Mouse (Mus musculus) heart, embryonic 16.5 days (tissue): ENCODE measurements around the gene Msi2. TPM values are rescaled to one million over a fixed set of nuclear protein-coding genes. Genes with fewer than 3 reads are reported as not detected.
A peak's percentile ranks its signal among the peaks of the same experiment; 100 is the strongest.

Experiments
- ATAC-seq: fragments of 200-750 bp; cut with Nextera tagmentation; replicated peaks from 2 replicates; pipeline ENCODE4 v1.8.0; 2017; ENCODE audit warnings: moderate number of reproducible peaks; ENCODE audit not compliant: insufficient read depth, low FRiP score; ENCODE audit errors: extremely low read depth
- H3K27ac ChIP-seq: fragments of 300-500 bp; sonication (generic); 2 replicates; pipeline ENCODE4 v1.5.1; 2014; ENCODE audit warnings: mild to moderate bottlenecking, low read length, control low read depth, moderate library complexity
- H3K27me3 ChIP-seq: fragments of 300-500 bp; sonication (generic); 2 replicates; pipeline ENCODE4 v1.6.1; 2014; ENCODE audit warnings: low read length, mixed read lengths; ENCODE audit not compliant: control insufficient read depth, insufficient read depth
- H3K36me3 ChIP-seq: fragments of 300-500 bp; sonication (generic); 2 replicates; pipeline ENCODE4 v1.6.1; 2014; ENCODE audit not compliant: control insufficient read depth, insufficient read depth
- H3K4me1 ChIP-seq: fragments of 300-500 bp; sonication (generic); 2 replicates; pipeline ENCODE4 v1.6.1; 2014; ENCODE audit warnings: low read length, mixed read lengths; ENCODE audit not compliant: control insufficient read depth, insufficient read depth
- H3K4me2 ChIP-seq: fragments of 300-500 bp; sonication (generic); 2 replicates; pipeline ENCODE4 v1.6.1; 2014; ENCODE audit warnings: low read depth, mild to moderate bottlenecking, control low read depth, low read length
- H3K4me3 ChIP-seq: fragments of 300-500 bp; sonication (generic); 2 replicates; pipeline ENCODE4 v1.5.1; 2014; ENCODE audit warnings: mild to moderate bottlenecking, control low read depth, low read length
- H3K9ac ChIP-seq: fragments of 300-500 bp; sonication (generic); 2 replicates; pipeline ENCODE4 v1.6.1; 2014; ENCODE audit warnings: low read length, control low read depth
- H3K9me3 ChIP-seq: fragments of 300-500 bp; sonication (generic); replicated peaks from 2 replicates; pipeline ENCODE4 v1.6.1; 2016; ENCODE audit warnings: low read length; ENCODE audit not compliant: control insufficient read depth
- WGBS: fragments of 180-500 bp; shearing (Covaris S2); extraction: QIAGEN DNeasy Blood & Tissue Kit; methylation state at CpG from one replicate; pipeline ENCODE4 v1.1.7; 2014; 5-methylcytosine and 5-hydroxymethylcytosine counted together
- polyA plus RNA-seq: library from polyadenylated mRNA; unstranded; fragments of >200 nt; fragmentation: Nextera tagmentation; extraction: Ambion mirVana; gene quantifications from 2 replicates; pipeline ENCODE4 v1.2.1, GENCODE M21; 2015

Msi2 gene
- polyA plus RNA-seq, 1 experiment from 2014 or later, result 20.6 TPM

DNA sequence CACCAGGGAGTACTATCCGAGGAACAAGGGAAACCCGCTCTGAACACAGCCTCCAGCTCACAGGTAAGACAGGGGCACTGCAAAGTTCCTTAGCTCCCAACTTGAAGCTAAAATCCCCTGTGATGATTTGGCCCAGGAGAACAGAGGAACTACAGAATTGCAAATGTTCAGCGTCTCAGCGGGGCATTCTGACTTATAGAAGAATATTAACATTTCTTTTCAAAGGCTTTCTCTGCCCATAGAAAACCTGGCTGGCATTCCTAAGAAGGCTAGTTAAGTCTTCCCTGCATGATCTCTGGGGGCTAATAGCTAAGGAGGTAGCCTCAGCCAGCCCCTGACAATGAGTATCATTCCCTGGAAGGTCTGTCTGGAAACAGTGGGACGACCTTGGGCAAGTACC lies 47.4 kb downstream of the Msi2 start:
- no peak for ATAC-seq

DNA sequence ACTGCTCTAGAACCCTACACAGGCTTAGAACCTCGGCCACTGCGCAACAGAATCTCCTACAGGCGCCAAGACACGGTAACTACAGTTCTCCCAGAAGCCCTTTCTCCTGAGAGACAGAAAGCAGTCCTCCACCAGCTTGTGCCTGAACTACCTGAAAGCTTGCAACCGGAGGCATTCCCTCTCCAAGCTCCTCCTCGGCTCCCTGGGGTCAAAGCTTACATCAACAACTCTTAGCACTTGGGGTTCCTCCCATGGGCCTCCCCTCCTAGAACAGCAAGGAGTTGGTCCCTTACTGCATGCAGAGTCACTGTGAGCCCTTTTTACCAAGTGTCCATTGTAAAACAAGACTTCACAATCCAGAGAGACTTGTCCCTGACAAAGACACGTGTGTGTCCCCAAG lies 49.2 kb downstream of the Msi2 start:
- Histone ChIP-seq H3K36me3 (peaks cover 19% of the 10 kb centered on the region), H3K27ac (no peak overlapping the region), H3K9ac (no peak overlapping the region), H3K4me1 (peaks cover 6% of the 10 kb centered on the region), H3K4me2 (no peak overlapping the region), H3K4me3 (no peak overlapping the region), H3K9me3 (no peaks in the 10 kb centered on the region), H3K27me3 (no peaks in the 10 kb centered on the region)
- 83% methylated on average over 7 of the region's 7 CpGs for WGBS
- ATAC-seq, result no peak

More for the DNA sequence above, 47.4 kb downstream of the Msi2 start:
- no peak overlapping the region for H3K9ac ChIP-seq
- H3K36me3 ChIP-seq, result peaks cover 35% of the 10 kb centered on the region
- no peaks in the 10 kb centered on the region for H3K27me3 ChIP-seq
- peaks cover 13% of the 10 kb centered on the region for H3K4me1 ChIP-seq
- no peak overlapping the region for H3K4me2 ChIP-seq
- no peak overlapping the region for H3K4me3 ChIP-seq
- H3K27ac ChIP-seq, result no peak overlapping the region
- WGBS, result 84% methylated on average over 5 of the region's 5 CpGs
- H3K9me3 ChIP-seq, result no peaks in the 10 kb centered on the region

DNA sequence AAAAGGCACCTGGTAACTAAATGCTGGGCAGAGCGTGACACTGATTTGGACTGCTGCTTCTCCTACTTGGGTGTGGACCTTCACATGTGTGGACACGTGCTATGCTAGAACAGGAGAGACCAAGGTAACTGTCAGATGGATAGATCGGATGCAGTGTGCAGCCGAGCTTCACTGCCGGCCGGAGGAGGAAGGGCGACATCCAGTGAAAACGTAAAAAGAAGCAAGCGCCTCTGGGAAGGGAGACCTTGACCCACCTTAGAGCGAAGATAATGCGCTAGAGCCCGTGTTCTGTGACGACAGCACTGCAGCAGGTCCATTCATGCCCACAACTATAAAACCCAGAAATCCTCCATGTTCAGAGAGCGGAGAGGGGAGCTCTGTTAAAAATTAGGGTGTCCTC lies 50.0 kb downstream of the Msi2 start:
- H3K9me3 ChIP-seq, result no peaks in the 10 kb centered on the region
- peaks cover 16% of the 10 kb centered on the region for H3K36me3 ChIP-seq
- H3K27me3 ChIP-seq, result no peaks in the 10 kb centered on the region
- no peak overlapping the region for H3K27ac ChIP-seq
- WGBS, result 90% methylated on average over 14 of the region's 14 CpGs
- H3K4me3 ChIP-seq, result no peak overlapping the region
- no peak overlapping the region for H3K4me2 ChIP-seq
- no peak overlapping the region for H3K9ac ChIP-seq
- ATAC-seq, result no peak
- peaks cover 3% of the 10 kb centered on the region for H3K4me1 ChIP-seq

DNA sequence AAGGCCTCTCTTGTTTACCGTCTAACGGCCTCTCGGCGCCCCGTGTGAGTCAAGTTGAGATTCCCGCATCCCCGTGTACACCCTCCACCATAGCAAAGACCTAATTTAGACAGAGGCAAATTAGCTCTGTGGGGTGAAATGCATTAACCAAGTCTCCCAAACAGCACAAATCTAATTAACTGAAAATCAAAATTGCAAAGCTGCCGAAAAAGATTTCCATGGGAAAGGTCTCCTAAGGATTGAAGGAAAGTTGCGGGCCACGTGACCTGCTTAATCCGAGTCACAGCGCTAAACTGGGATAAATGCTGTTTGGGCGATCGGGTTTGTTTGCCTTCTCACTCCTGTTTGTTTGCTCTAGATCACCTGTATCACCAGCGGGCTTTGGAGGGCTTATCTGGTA lies 52.5 kb downstream of the Msi2 start:
- H3K4me3 ChIP-seq, result no peak overlapping the region
- H3K36me3 ChIP-seq, result peaks cover 10% of the 10 kb centered on the region
- H3K27ac ChIP-seq, result no peak overlapping the region
- H3K9ac ChIP-seq, result no peak overlapping the region
- 88% methylated on average over 15 of the region's 15 CpGs for WGBS
- H3K27me3 ChIP-seq, result no peaks in the 10 kb centered on the region
- peaks cover 20% of the 10 kb centered on the region for H3K4me1 ChIP-seq
- H3K9me3 ChIP-seq, result no peaks in the 10 kb centered on the region
- H3K4me2 ChIP-seq, result no peak overlapping the region
- ATAC-seq, result no peak

DNA sequence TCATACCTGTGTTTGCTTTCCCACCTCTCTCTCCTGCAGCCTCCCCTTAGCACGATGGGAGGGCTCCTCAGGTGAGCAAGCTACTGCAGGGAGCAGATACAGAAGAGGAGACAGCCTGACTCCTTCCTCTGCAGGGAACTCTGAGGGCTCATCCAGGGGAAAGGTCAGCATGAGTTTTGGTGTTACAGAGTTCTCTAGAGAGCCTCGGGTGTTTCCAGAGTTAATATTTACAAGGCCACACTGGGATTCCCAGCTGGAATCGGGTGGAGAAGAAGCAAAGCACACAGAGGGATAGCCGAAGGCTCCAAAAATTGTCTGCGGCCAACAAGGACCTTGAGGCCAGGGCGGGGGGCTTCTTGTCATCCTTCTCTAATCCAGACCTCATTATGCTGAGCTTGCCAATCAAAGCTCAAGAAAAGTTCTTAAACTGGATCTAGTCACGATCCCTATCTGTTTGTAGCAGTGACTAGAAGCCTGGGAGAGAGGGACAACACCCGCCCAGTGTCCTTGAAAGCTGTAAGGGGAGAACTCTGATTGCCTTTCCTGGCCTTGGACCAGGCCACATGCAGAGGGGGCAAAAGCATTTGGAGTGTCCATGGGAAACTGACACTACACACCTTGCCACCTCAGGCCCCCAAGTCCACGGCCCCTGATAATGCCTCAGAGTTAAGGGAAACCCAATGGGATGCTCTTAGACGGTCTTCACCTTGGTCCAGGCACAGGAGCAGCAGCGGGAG lies 56.7 kb downstream of the Msi2 start:
- WGBS, result 65% methylated on average over 11 of the region's 11 CpGs
- Histone ChIP-seq H3K27ac (peak overlapping the region; percentile 40), H3K9ac (peak overlapping the region; percentile 21; the same call in 1 of the 2 replicates), H3K4me1 (peaks cover 17% of the 10 kb centered on the region), H3K36me3 (peaks cover 3% of the 10 kb centered on the region; the same call in 1 of the 2 replicates), H3K4me3 (no peak overlapping the region), H3K27me3 (no peaks in the 10 kb centered on the region), H3K4me2 (no peak overlapping the region), H3K9me3 (no peaks in the 10 kb centered on the region)
- ATAC-seq, result peak; percentile 61; the same call in 1 of the 2 replicates

DNA sequence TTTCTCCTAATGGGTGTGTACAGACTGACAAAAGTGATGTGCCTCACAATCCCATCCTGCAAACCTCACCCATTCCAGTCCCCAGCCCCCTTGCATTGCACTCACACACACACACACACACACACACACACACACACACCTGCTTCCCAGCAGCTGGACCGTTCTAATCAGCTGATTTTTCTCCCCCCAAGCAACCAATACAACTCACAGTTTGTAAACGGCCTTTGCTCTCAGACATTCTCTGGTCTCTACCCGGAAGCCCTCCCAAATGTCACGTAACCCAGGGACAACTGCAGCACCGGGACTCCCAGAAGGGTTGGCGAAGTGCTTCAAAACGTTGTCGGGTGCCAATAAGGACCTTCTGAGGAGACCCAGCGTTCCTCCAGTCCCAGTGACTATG lies 57.9 kb downstream of the Msi2 start:
- WGBS, result 79% methylated on average over 9 of the region's 9 CpGs
- H3K36me3 ChIP-seq, result peaks cover 3% of the 10 kb centered on the region; the same call in 1 of the 2 replicates
- no peak for ATAC-seq
- H3K4me3 ChIP-seq, result no peak overlapping the region
- no peaks in the 10 kb centered on the region for H3K27me3 ChIP-seq
- H3K4me1 ChIP-seq, result peaks cover 26% of the 10 kb centered on the region
- H3K4me2 ChIP-seq, result no peak overlapping the region
- no peaks in the 10 kb centered on the region for H3K9me3 ChIP-seq
- H3K27ac ChIP-seq, result no peak overlapping the region
- H3K9ac ChIP-seq, result no peak overlapping the region

DNA sequence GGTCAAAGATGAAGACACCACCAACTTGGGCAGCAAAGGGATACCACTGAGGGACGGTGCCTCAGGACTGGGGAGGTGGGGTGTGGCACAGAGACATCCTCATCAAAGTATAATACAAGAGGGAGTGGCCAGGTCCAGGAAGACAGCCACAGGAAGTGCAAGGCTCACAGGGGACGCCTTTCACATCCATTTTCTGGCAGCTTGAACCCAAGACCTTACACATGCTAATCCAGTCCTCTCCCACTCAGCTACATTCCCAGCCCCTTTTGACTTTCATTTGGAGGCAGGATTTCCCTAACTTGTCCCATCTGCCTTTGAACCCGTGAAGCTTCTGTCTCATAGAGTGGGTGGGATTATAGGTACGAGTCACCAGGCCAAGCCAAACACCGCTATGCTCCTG lies 59.4 kb downstream of the Msi2 start:
- ATAC-seq, result no peak
- no peak overlapping the region for H3K4me3 ChIP-seq
- H3K27ac ChIP-seq, result no peak overlapping the region
- peaks cover 3% of the 10 kb centered on the region; the same call in 1 of the 2 replicates for H3K36me3 ChIP-seq
- no peak overlapping the region for H3K4me2 ChIP-seq
- H3K9ac ChIP-seq, result no peak overlapping the region
- peaks cover 37% of the 10 kb centered on the region for H3K4me1 ChIP-seq
- 86% methylated on average over 5 of the region's 5 CpGs for WGBS
- no peaks in the 10 kb centered on the region for H3K27me3 ChIP-seq
- H3K9me3 ChIP-seq, result no peaks in the 10 kb centered on the region

DNA sequence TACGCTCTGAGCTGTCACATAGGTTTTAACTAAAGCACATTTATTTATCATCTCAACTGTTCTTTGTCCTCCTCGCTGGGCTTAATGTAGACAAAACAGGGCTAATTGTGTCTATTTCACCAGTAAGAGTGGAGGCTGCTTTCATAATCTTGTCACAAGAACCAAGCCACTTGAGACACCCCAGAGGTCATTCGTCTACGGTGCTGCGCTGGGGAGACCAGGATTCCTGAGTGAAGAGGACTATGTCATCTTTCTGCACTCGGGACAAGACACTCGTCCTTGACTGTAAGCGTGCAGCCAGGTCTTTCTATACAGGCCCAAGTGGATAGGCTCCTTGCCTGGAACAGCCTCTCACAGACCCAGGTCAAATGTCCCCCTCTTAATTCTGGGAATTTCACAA lies 62.5 kb downstream of the Msi2 start:
- Histone ChIP-seq H3K9me3 (no peaks in the 10 kb centered on the region), H3K9ac (no peak overlapping the region), H3K4me1 (peaks cover 28% of the 10 kb centered on the region), H3K27me3 (no peaks in the 10 kb centered on the region), H3K4me3 (no peak overlapping the region), H3K4me2 (no peak overlapping the region), H3K27ac (peak overlapping the region; percentile 14; the same call in 1 of the 2 replicates), H3K36me3 (peaks cover 3% of the 10 kb centered on the region; the same call in 1 of the 2 replicates)
- no peak for ATAC-seq
- WGBS, result 42% methylated on average over 8 of the region's 8 CpGs

DNA sequence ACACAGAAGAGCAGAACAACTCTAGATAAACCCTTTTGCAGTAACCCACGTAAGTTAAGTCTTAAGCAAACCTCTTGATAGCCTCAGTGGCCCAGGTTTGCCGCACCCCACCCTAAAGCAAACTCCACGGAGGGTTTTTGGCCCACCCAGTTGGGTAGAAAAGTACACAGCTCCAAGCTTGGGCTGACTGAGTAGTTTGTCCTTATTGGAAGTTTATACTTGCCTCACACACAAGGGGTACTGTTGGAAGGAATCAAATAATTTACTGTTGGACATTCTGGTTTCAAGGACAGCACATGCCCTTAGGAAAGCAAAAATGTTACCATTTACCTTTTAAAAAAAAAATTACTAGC lies 63.1 kb downstream of the Msi2 start:
- no peak overlapping the region for H3K4me3 ChIP-seq
- peak overlapping the region; percentile 28; the same call in 1 of the 2 replicates for H3K27ac ChIP-seq
- peaks cover 3% of the 10 kb centered on the region; the same call in 1 of the 2 replicates for H3K36me3 ChIP-seq
- H3K27me3 ChIP-seq, result no peaks in the 10 kb centered on the region
- H3K4me2 ChIP-seq, result no peak overlapping the region
- whole genome bisulfite sequencing, result 73% methylated on average over 3 of the region's 3 CpGs
- no peak overlapping the region for H3K9ac ChIP-seq
- no peaks in the 10 kb centered on the region for H3K9me3 ChIP-seq
- ATAC-seq, result no peak
- peaks cover 34% of the 10 kb centered on the region for H3K4me1 ChIP-seq
